Mouse (Mus musculus) intestine, embryonic 16.5 days (tissue): ENCODE results near the gene Mylk. TPM values are rescaled to one million over a fixed set of nuclear protein-coding genes. Genes with fewer than 3 reads are reported as not detected.

Experiments used
- ATAC-seq: fragments of 200-750 bp; cut with Nextera tagmentation; 2 replicates; pipeline ENCODE4 v1.8.0; 2017; ENCODE audit warnings: moderate TSS enrichment, moderate library complexity
- H3K27ac ChIP-seq: fragments of 300-500 bp; sonication (generic); 2 replicates; pipeline ENCODE4 v1.5.1; 2014; ENCODE audit warnings: mild to moderate bottlenecking, low read length
- H3K27me3 ChIP-seq: fragments of 300-500 bp; sonication (generic); replicated peaks from 2 replicates; pipeline ENCODE4 v1.6.1; 2014; ENCODE audit warnings: low read length, control low read depth, mixed read lengths; ENCODE audit not compliant: control insufficient read depth, insufficient read depth
- H3K36me3 ChIP-seq: fragments of 300-500 bp; sonication (generic); 2 replicates; pipeline ENCODE4 v1.6.1; 2014; ENCODE audit warnings: low read length, control low read depth; ENCODE audit not compliant: control insufficient read depth, insufficient read depth
- H3K4me1 ChIP-seq: fragments of 300-500 bp; sonication (generic); 2 replicates; pipeline ENCODE4 v1.6.1; 2014; ENCODE audit warnings: low read length, control low read depth, mixed read lengths; ENCODE audit not compliant: control insufficient read depth, insufficient read depth
- H3K4me2 ChIP-seq: fragments of 300-500 bp; sonication (generic); 2 replicates; pipeline ENCODE4 v1.6.1; 2014; ENCODE audit warnings: low read depth, low read length, control low read depth
- H3K4me3 ChIP-seq: fragments of 300-500 bp; sonication (generic); 2 replicates; pipeline ENCODE4 v1.5.1; 2014; ENCODE audit warnings: mild to moderate bottlenecking, low read length
- H3K9ac ChIP-seq: fragments of 300-500 bp; sonication (generic); 2 replicates; pipeline ENCODE4 v1.6.1; 2014; ENCODE audit warnings: low read depth, low read length
- H3K9me3 ChIP-seq: fragments of 300-500 bp; sonication (generic); 2 replicates; pipeline ENCODE4 v1.6.1; 2016; ENCODE audit warnings: low read length, control low read depth; ENCODE audit not compliant: control insufficient read depth
- WGBS: fragments of 180-500 bp; shearing (Covaris S2); extraction: QIAGEN DNeasy Blood & Tissue Kit; methylation state at CpG from one replicate; pipeline ENCODE4 v1.1.7; 2014; 5-methylcytosine and 5-hydroxymethylcytosine counted together
- polyA plus RNA-seq: library from polyadenylated mRNA; unstranded; fragments of >200 nt; fragmentation: Nextera tagmentation; extraction: Ambion mirVana; gene quantifications from 2 replicates; pipeline ENCODE4 v1.2.1, GENCODE M21; 2015

The Mylk gene
- polyA plus RNA-seq, 1 experiment from 2014 or later: 397 TPM

- Histone ChIP-seq H3K36me3 (no peaks in the 10 kb centered on the region), H3K27ac (no peak overlapping the region), H3K9me3 (no peaks in the 10 kb centered on the region), H3K4me3 (no peak overlapping the region), H3K27me3 (no peaks in the 10 kb centered on the region), H3K4me2 (no peak overlapping the region), H3K4me1 (no peaks in the 10 kb centered on the region), H3K9ac (no peak overlapping the region)
- WGBS: 85% methylated on average over 7 of the region's 7 CpGs
- no peak for ATAC-seq
Measured at GRCm38 (mm10) chr16:34814612-34815011, 69.6 kb downstream of the Mylk start.

GRCm38 (mm10) chr16:34816548-34816947 is 71.5 kb downstream of the Mylk start:
- H3K27me3 ChIP-seq: no peaks in the 10 kb centered on the region
- 83% methylated on average over 7 of the region's 7 CpGs for WGBS
- H3K4me3 ChIP-seq: no peak overlapping the region
- no peak overlapping the region for H3K27ac ChIP-seq
- no peak overlapping the region for H3K4me2 ChIP-seq
- H3K9ac ChIP-seq: no peak overlapping the region
- H3K9me3 ChIP-seq: no peaks in the 10 kb centered on the region
- H3K4me1 ChIP-seq: no peaks in the 10 kb centered on the region
- no peak for ATAC-seq
- no peaks in the 10 kb centered on the region for H3K36me3 ChIP-seq

- WGBS: 48% methylated on average over 7 of the region's 7 CpGs
- H3K27me3 ChIP-seq: no peaks in the 10 kb centered on the region
- H3K36me3 ChIP-seq: no peaks in the 10 kb centered on the region
- no peaks in the 10 kb centered on the region for H3K4me1 ChIP-seq
- H3K9me3 ChIP-seq: no peaks in the 10 kb centered on the region
- no peak for ATAC-seq
- no peak overlapping the region for H3K27ac ChIP-seq
- no peak overlapping the region for H3K4me3 ChIP-seq
- no peak overlapping the region for H3K9ac ChIP-seq
- H3K4me2 ChIP-seq: no peak overlapping the region
Measured at GRCm38 (mm10) chr16:34825111-34825744, 80.2 kb downstream of the Mylk start.

GRCm38 (mm10) chr16:34834477-34834876 is 89.5 kb downstream of the Mylk start:
- ATAC-seq: no peak
- WGBS: 32% methylated on average over 1 of the region's 1 CpGs
- Histone ChIP-seq H3K9ac (no peak overlapping the region), H3K4me1 (no peaks in the 10 kb centered on the region), H3K9me3 (no peaks in the 10 kb centered on the region), H3K36me3 (no peaks in the 10 kb centered on the region), H3K4me2 (no peak overlapping the region), H3K27ac (no peak overlapping the region), H3K4me3 (no peak overlapping the region), H3K27me3 (no peaks in the 10 kb centered on the region)

- H3K4me2 ChIP-seq: no peak overlapping the region
- no peak overlapping the region for H3K4me3 ChIP-seq
- no peak overlapping the region for H3K27ac ChIP-seq
- H3K4me1 ChIP-seq: no peaks in the 10 kb centered on the region
- no peak overlapping the region for H3K9ac ChIP-seq
- ATAC-seq: no peak
- no peaks in the 10 kb centered on the region for H3K36me3 ChIP-seq
- 65% methylated on average over 7 of the region's 7 CpGs for WGBS
- H3K9me3 ChIP-seq: no peaks in the 10 kb centered on the region
- no peaks in the 10 kb centered on the region for H3K27me3 ChIP-seq
Measured at GRCm38 (mm10) chr16:34839004-34839703, 94.1 kb downstream of the Mylk start.

- Histone ChIP-seq H3K27me3 (no peaks in the 10 kb centered on the region), H3K9ac (no peak overlapping the region), H3K4me2 (no peak overlapping the region), H3K27ac (no peak overlapping the region), H3K9me3 (no peaks in the 10 kb centered on the region), H3K4me1 (no peaks in the 10 kb centered on the region), H3K4me3 (no peak overlapping the region), H3K36me3 (no peaks in the 10 kb centered on the region)
- WGBS: 69% methylated on average over 7 of the region's 7 CpGs
- ATAC-seq: no peak
Measured at GRCm38 (mm10) chr16:34839704-34840331, 94.8 kb downstream of the Mylk start.

GRCm38 (mm10) chr16:34844783-34845182 is 99.8 kb downstream of the Mylk start:
- Histone ChIP-seq H3K4me2 (no peak overlapping the region), H3K36me3 (no peaks in the 10 kb centered on the region), H3K27me3 (no peaks in the 10 kb centered on the region), H3K9me3 (no peaks in the 10 kb centered on the region), H3K4me1 (no peaks in the 10 kb centered on the region), H3K9ac (no peak overlapping the region), H3K4me3 (no peak overlapping the region), H3K27ac (no peak overlapping the region)
- 78% methylated on average over 6 of the region's 6 CpGs for WGBS
- no peak for ATAC-seq

- Histone ChIP-seq H3K36me3 (no peaks in the 10 kb centered on the region), H3K4me3 (no peak overlapping the region), H3K4me2 (no peak overlapping the region), H3K27me3 (no peaks in the 10 kb centered on the region), H3K27ac (no peak overlapping the region), H3K9ac (no peak overlapping the region), H3K9me3 (no peaks in the 10 kb centered on the region), H3K4me1 (no peaks in the 10 kb centered on the region)
- ATAC-seq: no peak
- 44% methylated on average over 3 of the region's 3 CpGs for WGBS
Measured at GRCm38 (mm10) chr16:34847638-34848037, 102.6 kb downstream of the Mylk start.

GRCm38 (mm10) chr16:34854066-34854465 is 109.1 kb downstream of the Mylk start:
- no peaks in the 10 kb centered on the region for H3K4me1 ChIP-seq
- WGBS: 70% methylated on average over 7 of the region's 7 CpGs
- no peak overlapping the region for H3K4me3 ChIP-seq
- no peaks in the 10 kb centered on the region for H3K27me3 ChIP-seq
- H3K9ac ChIP-seq: no peak overlapping the region
- no peaks in the 10 kb centered on the region for H3K36me3 ChIP-seq
- H3K9me3 ChIP-seq: no peaks in the 10 kb centered on the region
- H3K4me2 ChIP-seq: no peak overlapping the region
- H3K27ac ChIP-seq: no peak overlapping the region
- no peak for ATAC-seq
